Mouse (Mus musculus): ENCODE measurements around the gene Mrrf. TPM values are rescaled to one million over a fixed set of nuclear protein-coding genes. Genes with fewer than 3 reads are reported as not detected.
"Not testable (repeated sequence)": the region's sequence is repeated elsewhere in the genome, so short reads cannot be mapped to it uniquely, and the experiment has no call there.

The Mrrf gene
- polyA plus RNA-seq, 1 experiment from 2014 or later, result 27.6 TPM

GRCm38 (mm10) chr2:36139096-36139495, 2.9 kb downstream of the Mrrf start:
- Histone ChIP-seq H3K4me3 (no peak overlapping the region), H3K36me3 (peaks cover 12% of the 10 kb centered on the region), H3K9me3 (no peaks in the 10 kb centered on the region), H3K4me2 (no peak overlapping the region), H3K27ac (no peak overlapping the region), H3K4me1 (peaks cover 19% of the 10 kb centered on the region), H3K9ac (no peak overlapping the region), H3K27me3 (no peaks in the 10 kb centered on the region)
- ATAC-seq (ENCODE audit: insufficient number of reproducible peaks, insufficient read depth, low FRiP score, low TSS enrichment, low read depth), result no peak
- WGBS, result 55% methylated on average over 2 of the region's 2 CpGs

GRCm38 (mm10) chr2:36148876-36149365, 12.7 kb downstream of the Mrrf start:
- peaks cover 21% of the 10 kb centered on the region for H3K4me1 ChIP-seq
- no peak for ATAC-seq (ENCODE audit: insufficient number of reproducible peaks, insufficient read depth, low FRiP score, low TSS enrichment, low read depth)
- H3K36me3 ChIP-seq, result peaks cover 9% of the 10 kb centered on the region
- 0 out of 2 replicates have a peak overlapping the region, but pooled peaks have one; percentile 19 for H3K27ac ChIP-seq
- 29% methylated on average over 7 of the region's 7 CpGs for WGBS
- no peak overlapping the region for H3K9ac ChIP-seq
- no peak overlapping the region for H3K4me2 ChIP-seq
- H3K4me3 ChIP-seq, result no peak overlapping the region
- H3K27me3 ChIP-seq, result no peaks in the 10 kb centered on the region; the same call in 1 of the 2 replicates
- no peaks in the 10 kb centered on the region for H3K9me3 ChIP-seq

- not testable (repeated sequence) for H3K9me3 ChIP-seq; ATAC-seq (ENCODE audit: insufficient number of reproducible peaks, insufficient read depth, low FRiP score, low TSS enrichment, low read depth); H3K27me3 ChIP-seq; H3K4me3 ChIP-seq; H3K4me2 ChIP-seq; H3K27ac ChIP-seq; H3K9ac ChIP-seq
- Histone ChIP-seq H3K4me1 (peaks cover 22% of the 10 kb centered on the region), H3K36me3 (peaks cover 19% of the 10 kb centered on the region)
- WGBS, result 97% methylated on average over 4 of the region's 4 CpGs
Observed at GRCm38 (mm10) chr2:36152401-36152800, 16.2 kb downstream of the Mrrf start.

DNA sequence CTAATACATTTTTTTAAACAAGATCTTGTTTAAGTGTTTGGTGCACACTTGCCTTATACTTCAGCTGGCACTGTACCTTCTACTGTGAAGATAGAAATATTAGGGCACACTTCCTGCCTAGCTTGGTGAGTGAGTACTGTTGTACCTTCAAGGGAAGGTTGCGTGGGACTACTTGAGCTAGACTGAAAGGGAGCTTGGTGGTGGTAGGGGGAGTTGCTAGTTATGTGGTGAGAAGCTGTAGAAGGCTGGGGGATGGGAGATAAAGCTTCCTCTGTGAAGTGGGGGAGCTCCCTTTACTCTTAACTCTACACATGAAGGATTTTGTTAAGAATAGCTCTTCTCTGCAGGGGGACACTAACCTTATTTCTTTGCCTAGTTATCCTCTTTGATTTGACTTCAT, 21.3 kb downstream of the Mrrf start:
- H3K4me1 ChIP-seq, result peaks cover 23% of the 10 kb centered on the region
- H3K36me3 ChIP-seq, result peaks cover 29% of the 10 kb centered on the region
- no peak overlapping the region for H3K4me2 ChIP-seq
- no peak for ATAC-seq (ENCODE audit: insufficient number of reproducible peaks, insufficient read depth, low FRiP score, low TSS enrichment, low read depth)
- no peak overlapping the region for H3K9ac ChIP-seq
- H3K27ac ChIP-seq, result no peak overlapping the region
- no peaks in the 10 kb centered on the region for H3K27me3 ChIP-seq
- H3K9me3 ChIP-seq, result no peaks in the 10 kb centered on the region
- 85% methylated on average over 1 of the region's 1 CpGs for WGBS
- H3K4me3 ChIP-seq, result no peak overlapping the region

GRCm38 (mm10) chr2:36159336-36159735, 23.1 kb downstream of the Mrrf start:
- Histone ChIP-seq H3K4me2 (no peak overlapping the region), H3K27me3 (no peaks in the 10 kb centered on the region), H3K36me3 (peaks cover 23% of the 10 kb centered on the region), H3K9me3 (no peaks in the 10 kb centered on the region), H3K4me3 (no peak overlapping the region), H3K9ac (peak overlapping the region; percentile 21; the same call in 1 of the 2 replicates), H3K27ac (peak overlapping the region; percentile 28; the same call in 1 of the 2 replicates), H3K4me1 (peaks cover 31% of the 10 kb centered on the region)
- no peak for ATAC-seq (ENCODE audit: insufficient number of reproducible peaks, insufficient read depth, low FRiP score, low TSS enrichment, low read depth)
- 30% methylated on average over 4 of the region's 4 CpGs for WGBS

GRCm38 (mm10) chr2:36167990-36168618, 31.9 kb downstream of the Mrrf start:
- peaks cover 29% of the 10 kb centered on the region for H3K4me1 ChIP-seq
- no peak for ATAC-seq (ENCODE audit: insufficient number of reproducible peaks, insufficient read depth, low FRiP score, low TSS enrichment, low read depth)
- 80% methylated on average over 1 of the region's 1 CpGs for WGBS
- no peak overlapping the region for H3K27ac ChIP-seq
- no peak overlapping the region for H3K4me3 ChIP-seq
- H3K9ac ChIP-seq, result no peak overlapping the region
- no peaks in the 10 kb centered on the region for H3K27me3 ChIP-seq
- no peaks in the 10 kb centered on the region for H3K9me3 ChIP-seq
- peaks cover 9% of the 10 kb centered on the region; the same call in 1 of the 2 replicates for H3K36me3 ChIP-seq
- H3K4me2 ChIP-seq, result no peak overlapping the region

DNA sequence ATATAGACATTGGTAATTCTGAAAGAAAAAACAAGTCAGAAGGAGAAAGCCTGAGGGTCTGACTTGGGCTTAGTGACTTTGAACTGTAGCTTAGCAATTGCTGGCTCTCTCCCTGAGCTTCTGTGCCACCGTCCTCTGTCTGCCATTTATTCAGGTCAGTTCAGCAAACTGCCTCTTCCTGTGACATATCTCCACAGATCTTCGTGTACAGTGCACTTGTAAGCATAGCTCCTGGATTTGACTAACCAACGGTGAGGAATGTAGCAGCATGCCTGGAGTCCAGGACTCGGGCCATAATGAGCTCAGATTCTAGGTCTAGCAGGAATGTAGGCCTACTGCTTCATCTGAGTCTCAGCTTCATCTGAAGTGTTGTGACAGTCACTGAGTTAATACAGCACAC, 33.0 kb downstream of the Mrrf start:
- Histone ChIP-seq H3K4me2 (no peak overlapping the region), H3K4me1 (peaks cover 30% of the 10 kb centered on the region), H3K9me3 (no peaks in the 10 kb centered on the region), H3K36me3 (peaks cover 5% of the 10 kb centered on the region; the same call in 1 of the 2 replicates), H3K27ac (no peak overlapping the region), H3K9ac (no peak overlapping the region), H3K27me3 (no peaks in the 10 kb centered on the region), H3K4me3 (no peak overlapping the region)
- no peak for ATAC-seq (ENCODE audit: insufficient number of reproducible peaks, insufficient read depth, low FRiP score, low TSS enrichment, low read depth)
- 69% methylated on average over 4 of the region's 4 CpGs for WGBS

GRCm38 (mm10) chr2:36172136-36172535, 35.9 kb downstream of the Mrrf start:
- H3K27ac ChIP-seq, result 0 out of 2 replicates have a peak overlapping the region, but pooled peaks have one; percentile 24
- H3K4me3 ChIP-seq, result no peak overlapping the region
- H3K9ac ChIP-seq, result no peak overlapping the region
- H3K4me2 ChIP-seq, result no peak overlapping the region
- peaks cover 37% of the 10 kb centered on the region for H3K4me1 ChIP-seq
- H3K27me3 ChIP-seq, result no peaks in the 10 kb centered on the region
- peaks cover 3% of the 10 kb centered on the region for H3K36me3 ChIP-seq
- no peaks in the 10 kb centered on the region for H3K9me3 ChIP-seq
- WGBS, result 41% methylated on average over 4 of the region's 4 CpGs
- ATAC-seq (ENCODE audit: insufficient number of reproducible peaks, insufficient read depth, low FRiP score, low TSS enrichment, low read depth), result peak; percentile 67; the same call in 1 of the 2 replicates

DNA sequence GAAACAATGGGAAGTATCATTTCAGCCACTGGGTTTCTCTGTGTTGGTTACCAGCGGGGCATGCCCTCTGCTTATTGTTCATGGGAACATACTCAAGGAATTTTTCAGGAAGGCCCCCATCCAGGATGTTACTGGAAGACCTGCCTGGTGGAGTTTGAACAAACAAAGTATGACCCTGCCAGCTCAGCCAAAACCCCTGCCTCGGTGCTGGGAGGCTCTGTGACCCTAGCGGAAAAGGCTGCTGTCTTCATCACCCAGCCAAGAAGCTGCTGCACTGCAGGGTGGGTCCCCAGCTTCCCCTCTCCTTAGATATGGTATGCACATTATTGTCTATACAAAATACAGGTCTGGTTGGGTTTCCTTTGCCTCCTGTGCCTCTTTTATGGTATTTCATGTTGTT, 36.4 kb downstream of the Mrrf start:
- peaks cover 35% of the 10 kb centered on the region for H3K4me1 ChIP-seq
- H3K4me2 ChIP-seq, result no peak overlapping the region
- peak overlapping the region; percentile 24; the same call in 1 of the 2 replicates for H3K27ac ChIP-seq
- peaks cover 7% of the 10 kb centered on the region for H3K36me3 ChIP-seq
- H3K27me3 ChIP-seq, result no peaks in the 10 kb centered on the region
- no peak overlapping the region for H3K9ac ChIP-seq
- no peak overlapping the region for H3K4me3 ChIP-seq
- no peaks in the 10 kb centered on the region for H3K9me3 ChIP-seq
- no peak for ATAC-seq (ENCODE audit: insufficient number of reproducible peaks, insufficient read depth, low FRiP score, low TSS enrichment, low read depth)
- WGBS, result 81% methylated on average over 3 of the region's 3 CpGs

- 53% methylated on average over 3 of the region's 3 CpGs for WGBS
- Histone ChIP-seq H3K36me3 (peaks cover 21% of the 10 kb centered on the region), H3K9ac (no peak overlapping the region), H3K4me1 (peaks cover 6% of the 10 kb centered on the region), H3K4me2 (no peak overlapping the region), H3K27me3 (no peaks in the 10 kb centered on the region), H3K9me3 (no peaks in the 10 kb centered on the region), H3K27ac (no peak overlapping the region), H3K4me3 (no peak overlapping the region)
- no peak for ATAC-seq (ENCODE audit: insufficient number of reproducible peaks, insufficient read depth, low FRiP score, low TSS enrichment, low read depth)
Observed at GRCm38 (mm10) chr2:36179487-36179886, 43.3 kb downstream of the Mrrf start.

DNA sequence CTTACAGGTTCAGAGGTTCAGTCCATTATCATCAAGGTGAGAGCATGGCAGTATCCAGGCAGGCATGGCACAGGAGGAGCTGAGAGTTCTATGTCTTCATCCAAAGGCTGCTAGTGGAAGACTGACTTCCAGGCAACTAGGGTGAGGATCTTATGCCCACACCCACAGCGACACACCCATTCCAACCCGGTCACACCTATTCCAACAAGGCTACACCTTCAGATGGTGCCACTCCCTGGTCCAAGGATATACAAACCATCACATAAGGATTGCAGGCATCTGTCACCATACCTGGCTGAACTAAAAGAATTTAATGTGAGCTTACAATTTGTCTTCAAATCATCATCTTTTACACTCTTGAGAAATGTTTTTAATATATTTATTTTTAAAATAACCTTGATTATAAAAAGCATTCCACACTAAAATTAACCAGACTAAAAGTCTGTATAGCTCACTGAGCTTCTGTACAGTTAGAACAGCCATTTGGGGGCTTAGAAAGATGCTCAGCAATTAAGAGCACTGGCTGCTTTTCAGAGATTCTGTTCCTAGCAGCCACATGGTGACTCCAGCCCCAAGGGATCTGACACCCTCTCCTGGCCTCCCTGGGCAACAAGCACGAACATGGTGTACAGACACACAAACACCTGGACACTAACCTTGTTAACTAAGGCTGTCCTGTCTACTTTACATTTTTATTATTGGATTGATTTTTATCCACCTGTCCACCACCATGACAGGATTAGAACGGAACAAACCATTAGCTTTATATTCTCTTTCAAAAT, 45.6 kb downstream of the Mrrf start:
- H3K36me3 ChIP-seq, result peaks cover 21% of the 10 kb centered on the region
- H3K4me2 ChIP-seq; ATAC-seq (ENCODE audit: insufficient number of reproducible peaks, insufficient read depth, low FRiP score, low TSS enrichment, low read depth); H3K9me3 ChIP-seq; H3K27ac ChIP-seq; H3K9ac ChIP-seq; H3K4me1 ChIP-seq; H3K4me3 ChIP-seq; H3K27me3 ChIP-seq: not testable (repeated sequence)
- 78% methylated on average over 4 of the region's 4 CpGs for WGBS

GRCm38 (mm10) chr2:36183278-36183677, 47.1 kb downstream of the Mrrf start:
- Histone ChIP-seq H3K4me3 (no peak overlapping the region), H3K27ac (no peak overlapping the region), H3K9me3 (no peaks in the 10 kb centered on the region), H3K9ac (no peak overlapping the region), H3K4me2 (no peak overlapping the region), H3K4me1 (peaks cover 3% of the 10 kb centered on the region; the same call in 1 of the 2 replicates), H3K27me3 (no peaks in the 10 kb centered on the region), H3K36me3 (peaks cover 10% of the 10 kb centered on the region)
- no peak for ATAC-seq (ENCODE audit: insufficient number of reproducible peaks, insufficient read depth, low FRiP score, low TSS enrichment, low read depth)
- WGBS, result 60% methylated on average over 2 of the region's 2 CpGs

All from embryonic facial prominence, embryonic 13.5 days (tissue).